Mouse (Mus musculus) spleen, adult 10 weeks (tissue): ENCODE data around the gene Scgb1a1. TPM values are rescaled to one million over a fixed set of nuclear protein-coding genes. Genes with fewer than 3 reads are reported as not detected.

ENCODE experiments used
- polyA plus RNA-seq: library from polyadenylated mRNA; stranded (reverse); fragments of 350-450 nt; fragmentation: Illumina TruSeq; extraction: RNeasy Lipid Tissue Mini Kit (QIAGEN cat#74804); gene quantifications from one replicate; pipeline ENCODE4 v1.2.3, GENCODE M21; 2015; ENCODE audit warnings: low replicate concordance; ENCODE audit not compliant: insufficient read depth

Scgb1a1 gene
- not detected for polyA plus RNA-seq

GRCm38 (mm10) chr19:9087821-9088220, at the start of gene Scgb1a1:
Gene Scgb1a1 (minus strand): TSS chr19:9087958.

GRCm38 (mm10) chr19:9135512-9136331, 48.0 kb upstream of the Scgb1a1 start, which contains the start of gene Asrgl1:
Gene Asrgl1 (minus strand): TSS chr19:9135636.

Other genes starting within 250 kb of the Scgb1a1 start
- gene Gng3, start 248.8 kb downstream of the Scgb1a1 start, polyA plus RNA-seq: 0.14 TPM
- 0.33 TPM for gene Lrrn4cl, start 237.2 kb downstream of the Scgb1a1 start, polyA plus RNA-seq
- gene Ubxn1, start 216.5 kb downstream of the Scgb1a1 start, polyA plus RNA-seq: 103 TPM
- gene Uqcc3, start 207.0 kb downstream of the Scgb1a1 start, polyA plus RNA-seq: 14.9 TPM
- 85.8 TPM for gene Lbhd1, start 204.2 kb downstream of the Scgb1a1 start, polyA plus RNA-seq
- not detected for gene Gm49403, start 204.0 kb downstream of the Scgb1a1 start, polyA plus RNA-seq
- 31.6 TPM for gene 1810009A15Rik, start 199.1 kb downstream of the Scgb1a1 start, polyA plus RNA-seq
- gene Gm49416, start 199.0 kb downstream of the Scgb1a1 start, polyA plus RNA-seq: not detected
- gene Ints5, start 195.0 kb downstream of the Scgb1a1 start, polyA plus RNA-seq: 8.5 TPM
- 156 TPM for gene Ganab, start 189.9 kb downstream of the Scgb1a1 start, polyA plus RNA-seq
- gene B3gat3, start 167.6 kb downstream of the Scgb1a1 start, polyA plus RNA-seq: 44.8 TPM
- gene Rom1, start 158.6 kb downstream of the Scgb1a1 start, polyA plus RNA-seq: 3.7 TPM
- 68.8 TPM for gene Eml3, start 158.4 kb downstream of the Scgb1a1 start, polyA plus RNA-seq
- gene Mta2, start 146.1 kb downstream of the Scgb1a1 start, polyA plus RNA-seq: 192 TPM
- gene Tut1, start 134.1 kb downstream of the Scgb1a1 start, polyA plus RNA-seq: 24.7 TPM
- gene Eef1g, start 120.9 kb downstream of the Scgb1a1 start, polyA plus RNA-seq: 623 TPM
- gene Ahnak, start 98.7 kb downstream of the Scgb1a1 start, polyA plus RNA-seq: 88.3 TPM
- 23.5 TPM for gene Asrgl1, start 47.7 kb upstream of the Scgb1a1 start, polyA plus RNA-seq